ENCODE assay signal across 9 mouse cellular contexts in the genomic region with DNA sequence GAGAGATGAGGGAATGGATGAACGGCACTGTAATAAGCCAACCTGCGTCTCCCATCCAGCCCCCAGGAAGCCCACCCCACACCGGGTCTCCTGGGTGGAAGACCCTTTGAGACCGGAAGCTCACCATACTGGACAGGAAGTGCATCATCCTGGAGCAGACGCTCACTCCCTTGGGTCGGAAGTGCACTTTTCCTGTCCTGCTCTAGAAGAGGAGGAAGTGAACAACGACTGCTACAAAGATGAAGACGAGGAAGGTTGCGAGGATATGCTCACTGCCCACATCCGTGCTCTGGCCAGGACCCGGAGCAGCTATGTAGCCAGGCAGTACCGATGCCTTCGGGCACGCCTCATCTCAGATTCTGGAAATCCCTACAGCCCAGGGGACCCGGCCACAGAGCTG. TPM values are rescaled to one million over a fixed set of nuclear protein-coding genes. Genes with fewer than 3 reads are reported as not detected.
A peak's percentile ranks its signal among the peaks of the same experiment; 100 is the strongest.
DNase-seq lines count a peak whose midpoint lies in the region; ATAC-seq and TF ChIP-seq lines count a peak whose summit lies in the region.
"Had no signal": no experiment of that assay in that cellular context is flagged by ENCODE, and none has a peak within 500 bp of the region (broad histone marks: within the 10 kb centered on the region; RNA-seq: fewer than 3 reads in every experiment).

No protein-coding gene starts in this region.

- peak; percentile 39 for DNase-seq in kidney, adult 2 months
- no peak for DNase-seq in kidney, adult 9 months
- DNase-seq in lung, postnatal 14 days: peak; percentile 23
- no peak for DNase-seq in adrenal gland, adult 18-20 months (ENCODE audit: low spot score in 2 of 2)
- no peak for DNase-seq in adrenal gland, postnatal 14 days
- no peak for DNase-seq in left cerebral cortex, postnatal 10 days (ENCODE audit: extremely low spot score in 1 of 2, low spot score in 2 of 2)
- DNase-seq: forebrain, postnatal 0 days had no signal

- no peak for TF ChIP-seq CTCF in kidney, adult 2 months (conservative IDR thresholded peaks at IDR 0.05; ENCODE audit: insufficient read depth, insufficient read length, low read depth, low read length)
- TF ChIP-seq CTCF in E14TG2a.4 (conservative IDR thresholded peaks at IDR 0.05; ENCODE audit: low read length): no peak

- H3K4me1 ChIP-seq in kidney, adult 2 months (ENCODE audit: control insufficient read depth, insufficient read depth, low read length): peaks cover 3% of the 10 kb centered on the region; the same call in 1 of the 2 replicates
- peaks cover 74% of the 10 kb centered on the region for H3K4me1 ChIP-seq in E14TG2a.4 (replicated peaks; ENCODE audit: low read depth, low read length)
- H3K4me1 ChIP-seq in heart, embryonic 15.5 days (replicated peaks): peaks cover 7% of the 10 kb centered on the region

- H3K36me3 ChIP-seq in kidney, adult 2 months (ENCODE audit: control insufficient read depth, insufficient read depth, low read length): no peaks in the 10 kb centered on the region
- peaks cover 35% of the 10 kb centered on the region for H3K36me3 ChIP-seq in E14TG2a.4 (ENCODE audit: insufficient read depth, low read length)
- no peaks in the 10 kb centered on the region for H3K36me3 ChIP-seq in heart, embryonic 15.5 days

- H3K27me3 ChIP-seq in kidney, adult 2 months (replicated peaks; ENCODE audit: control insufficient read depth, insufficient read depth, low read length): no peaks in the 10 kb centered on the region
- H3K27me3 ChIP-seq in E14TG2a.4 (ENCODE audit: insufficient read depth, low read length): no peaks in the 10 kb centered on the region
- H3K27me3 ChIP-seq in heart, embryonic 15.5 days: no peaks in the 10 kb centered on the region

- no peak for TF ChIP-seq POLR2A in kidney, adult 2 months (IDR thresholded peaks at IDR 0.05; ENCODE audit: low read depth, low read length)

- intact Hi-C loops in left cerebral cortex, postnatal 10 days (cut with DNase I): loop anchor here (5.0 kb wide), 1 partner anchor 71 kb away; no protein-coding TSS in a partner anchor

- H3K4me3 ChIP-seq in kidney, adult 2 months (ENCODE audit: insufficient read depth, low read depth, low read length): peak overlapping the region; percentile 30
- peak overlapping the region; percentile 84 for H3K4me3 ChIP-seq in E14TG2a.4 (replicated peaks; ENCODE audit: low read length)
- H3K4me3 ChIP-seq in heart, embryonic 15.5 days: peak overlapping the region; percentile 9

- peak overlapping the region; percentile 39 for H3K27ac ChIP-seq in kidney, adult 2 months (ENCODE audit: insufficient read depth, low read depth, low read length)
- peak overlapping the region; percentile 45 for H3K27ac ChIP-seq in heart, embryonic 15.5 days

- H3K4me2 ChIP-seq in heart, embryonic 15.5 days: peak overlapping the region; percentile 60

- no peaks in the 10 kb centered on the region for H3K9me3 ChIP-seq in E14TG2a.4 (ENCODE audit: low read length)
- H3K9me3 ChIP-seq in heart, embryonic 15.5 days (replicated peaks): no peaks in the 10 kb centered on the region

- ATAC-seq in heart, embryonic 15.5 days (replicated peaks; ENCODE audit: insufficient number of reproducible peaks, insufficient read depth, low FRiP score, low read depth): no peak

- H3K9ac ChIP-seq in heart, embryonic 15.5 days: no peak overlapping the region

- 70% methylated on average over 15 of the region's 15 CpGs for WGBS in kidney, adult 2 months
- 63% methylated on average over 15 of the region's 15 CpGs for whole genome bisulfite sequencing in heart, embryonic 15.5 days

RNA-seq across cellular contexts. Expression of gene Rinl, which starts 7.1 kb away (rescaled TPM):
- 2.9 and 5.9 TPM in 2 replicates for polyA plus RNA-seq in kidney, adult 2 months (2012; rRNA removed)
- polyA plus RNA-seq in heart, embryonic 15.5 days (2015; fragmentation: Nextera tagmentation; extraction: Ambion mirVana): 2.8 and 7.3 TPM in 2 replicates
- 1 to 10 TPM; 2.6 to 3.2 TPM for total RNA-seq in adrenal gland, adult 18-20 months (2021)
- 3.1 and 7.3 TPM in 2 replicates for total RNA-seq in adrenal gland, postnatal 14 days (2021)
- 1 to 10 TPM in 1 of 2 experiments, under 1 TPM in 1; 0.83 to 3.5 TPM for total RNA-seq in left cerebral cortex, postnatal 10 days (2021)

RNA-seq across cellular contexts. Expression of gene Hnrnpl, which starts 12.5 kb away (rescaled TPM):
- 172 and 214 TPM in 2 replicates for polyA plus RNA-seq in kidney, adult 2 months (2012; rRNA removed)
- polyA plus RNA-seq in heart, embryonic 15.5 days (2015; fragmentation: Nextera tagmentation; extraction: Ambion mirVana): 152 and 158 TPM in 2 replicates
- 100 to 1,000 TPM; 327 to 346 TPM for total RNA-seq in adrenal gland, adult 18-20 months (2021)
- total RNA-seq in adrenal gland, postnatal 14 days (2021): 423 and 480 TPM in 2 replicates
- total RNA-seq in left cerebral cortex, postnatal 10 days (2021): 100 to 1,000 TPM; 459 to 475 TPM

RNA-seq across cellular contexts. Expression of gene Nfkbib, which starts 28.5 kb away (rescaled TPM):
- 37.9 and 41.6 TPM in 2 replicates for polyA plus RNA-seq in kidney, adult 2 months (2012; rRNA removed)
- 26.6 and 35.8 TPM in 2 replicates for polyA plus RNA-seq in heart, embryonic 15.5 days (2015; fragmentation: Nextera tagmentation; extraction: Ambion mirVana)
- total RNA-seq in adrenal gland, adult 18-20 months (2021): 10 to 100 TPM; 44.0 to 55.4 TPM
- 38.5 and 43.0 TPM in 2 replicates for total RNA-seq in adrenal gland, postnatal 14 days (2021)
- total RNA-seq in left cerebral cortex, postnatal 10 days (2021): 10 to 100 TPM; 34.7 to 39.6 TPM

RNA-seq across cellular contexts. Expression of gene Ech1, which starts 29.2 kb away (rescaled TPM):
- polyA plus RNA-seq in kidney, adult 2 months (2012; rRNA removed): 865 and 950 TPM in 2 replicates
- 224 and 234 TPM in 2 replicates for polyA plus RNA-seq in heart, embryonic 15.5 days (2015; fragmentation: Nextera tagmentation; extraction: Ambion mirVana)
- total RNA-seq in adrenal gland, adult 18-20 months (2021): 100 to 1,000 TPM; 474 to 780 TPM
- total RNA-seq in adrenal gland, postnatal 14 days (2021): 1,138 and 1,196 TPM in 2 replicates
- total RNA-seq in left cerebral cortex, postnatal 10 days (2021): 10 to 100 TPM; 40.8 to 43.3 TPM

RNA-seq across cellular contexts. Expression of gene Sirt2, which starts 29.3 kb away (rescaled TPM):
- 99.8 and 103 TPM in 2 replicates for polyA plus RNA-seq in kidney, adult 2 months (2012; rRNA removed)
- 50.3 and 58.4 TPM in 2 replicates for polyA plus RNA-seq in heart, embryonic 15.5 days (2015; fragmentation: Nextera tagmentation; extraction: Ambion mirVana)
- total RNA-seq in adrenal gland, adult 18-20 months (2021): 10 to 100 TPM; 78.1 to 86.7 TPM
- 66.5 and 78.3 TPM in 2 replicates for total RNA-seq in adrenal gland, postnatal 14 days (2021)
- 100 to 1,000 TPM; 131 to 154 TPM for total RNA-seq in left cerebral cortex, postnatal 10 days (2021)

Comparison
In these comparisons a context has a peak if more than half of its experiments do, and no peak if none do; other contexts are left out.
1. DNase-seq: peak in kidney, adult 2 months (single experiment) and lung, postnatal 14 days (single experiment); none in kidney, adult 9 months (single experiment), adrenal gland, adult 18-20 months (0 of 2), adrenal gland, postnatal 14 days (single experiment) and left cerebral cortex, postnatal 10 days (0 of 2).
2. H3K4me3 ChIP-seq: peak in every context shown above with its lines; median percentile 84 in E14TG2a.4; 30 in kidney, adult 2 months; 9 in heart, embryonic 15.5 days.